Mouse (Mus musculus): ENCODE measurements around the gene Lin28a.

Lin28a gene

GRCm38 (mm10) chr4:134018779-134019145, at the start of gene Lin28a:
Gene Lin28a (minus strand): TSS chr4:134018841.
- DNase-seq, result no peak

- no peak for DNase-seq
Observed at GRCm38 (mm10) chr4:134067833-134068544, 49.3 kb upstream of the Lin28a start.

- DNase-seq, result peak; percentile 47
Observed at GRCm38 (mm10) chr4:134067383-134067782, 48.7 kb upstream of the Lin28a start.

GRCm38 (mm10) chr4:134065431-134066004, 46.9 kb upstream of the Lin28a start:
- peak; percentile 29 for DNase-seq

GRCm38 (mm10) chr4:134062561-134062960, 43.9 kb upstream of the Lin28a start:
- no peak for DNase-seq

GRCm38 (mm10) chr4:134061944-134062446, 43.4 kb upstream of the Lin28a start:
- DNase-seq, result no peak

GRCm38 (mm10) chr4:134061166-134061830, 42.7 kb upstream of the Lin28a start:
- no peak for DNase-seq

GRCm38 (mm10) chr4:134060135-134060865, 41.7 kb upstream of the Lin28a start, which contains the start of gene Crybg2:
Gene Crybg2 (plus strand): TSS chr4:134060815.
- DNase-seq, result no peak

DNA sequence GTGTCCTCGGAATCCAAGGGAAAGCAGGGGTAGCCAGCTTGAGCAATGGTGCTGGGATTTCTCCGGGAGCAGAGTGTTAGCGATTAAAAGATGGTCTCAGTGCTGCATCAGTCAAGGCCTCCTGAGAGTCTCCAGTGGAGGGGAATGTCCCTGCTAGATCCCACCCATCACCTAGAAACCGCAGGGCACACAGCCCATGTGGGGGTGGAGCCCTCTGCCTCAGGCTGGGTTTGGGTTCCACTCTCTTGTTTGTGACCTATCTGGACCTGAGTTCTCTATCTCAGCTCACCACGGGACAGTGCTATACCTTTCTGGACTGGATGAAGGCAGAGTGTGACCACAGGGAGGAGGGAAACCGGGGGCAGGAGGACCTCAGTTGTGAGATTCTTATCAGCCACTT, 40.3 kb upstream of the Lin28a start:
- no peak for DNase-seq

DNA sequence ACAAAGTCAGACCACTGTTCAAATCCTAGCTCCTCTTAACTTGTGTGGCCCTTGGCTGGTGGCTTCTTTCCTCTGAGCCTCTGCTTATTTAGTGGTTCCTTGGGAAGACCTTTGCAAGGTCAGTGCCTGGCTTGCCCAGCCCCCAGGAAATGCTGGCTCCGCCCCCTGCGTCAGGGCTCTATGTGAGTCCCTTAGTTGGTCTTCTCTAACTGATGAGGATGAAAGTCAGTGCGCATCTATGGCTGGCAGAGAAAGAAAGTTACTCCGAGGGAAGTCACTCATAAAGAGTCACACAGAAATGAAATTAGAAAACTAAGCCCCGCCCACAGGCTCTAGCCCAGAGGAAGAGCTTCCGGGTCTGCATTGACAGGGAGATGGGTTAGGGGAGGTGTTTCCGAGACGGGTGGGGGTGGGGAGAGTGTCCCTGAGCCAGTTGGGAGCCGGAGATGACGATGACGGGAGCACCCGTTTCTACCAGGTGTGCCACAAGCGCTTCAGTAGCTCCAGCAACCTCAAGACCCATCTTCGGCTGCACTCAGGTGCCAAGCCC, 39.6 kb upstream of the Lin28a start:
- no peak for DNase-seq

GRCm38 (mm10) chr4:134053538-134053937, 34.9 kb upstream of the Lin28a start, which contains the start of gene Zfp683:
Gene Zfp683 (plus strand): TSS chr4:134053838.
- no peak for DNase-seq

GRCm38 (mm10) chr4:134052560-134052959, 33.9 kb upstream of the Lin28a start:
- DNase-seq, result peak; percentile 64

- no peak for DNase-seq
Observed at GRCm38 (mm10) chr4:134051912-134052311, 33.3 kb upstream of the Lin28a start.

DNA sequence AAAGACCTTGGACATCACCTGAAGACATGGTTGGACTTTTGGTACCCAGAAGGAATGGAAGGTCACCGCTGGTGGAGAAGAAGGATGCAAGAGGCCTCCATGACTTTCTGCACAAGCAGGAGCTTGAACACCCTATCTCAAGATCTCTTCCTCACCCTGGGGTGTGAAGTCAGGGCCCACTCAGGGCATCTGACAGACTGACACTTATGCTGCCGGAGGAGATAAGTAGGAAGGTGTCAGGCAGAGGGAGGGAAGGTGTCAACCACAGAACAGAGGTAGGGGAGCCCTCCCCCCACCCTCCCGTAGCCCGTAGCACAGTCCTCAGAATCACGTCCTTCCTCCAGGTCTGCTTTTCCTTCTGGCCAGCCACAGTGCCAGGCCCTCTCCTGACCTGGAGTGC, 29.0 kb upstream of the Lin28a start:
- no peak for DNase-seq

- DNase-seq, result no peak
Observed at GRCm38 (mm10) chr4:134043041-134043440, 24.4 kb upstream of the Lin28a start.

GRCm38 (mm10) chr4:134041317-134042123, 22.9 kb upstream of the Lin28a start:
- peak; percentile 68 for DNase-seq

GRCm38 (mm10) chr4:134035953-134036352, 17.3 kb upstream of the Lin28a start:
- DNase-seq, result peak; percentile 87

- no peak for DNase-seq
Observed at GRCm38 (mm10) chr4:134025802-134026201, 7.2 kb upstream of the Lin28a start.

GRCm38 (mm10) chr4:134020621-134021020, 2.0 kb upstream of the Lin28a start:
- DNase-seq, result peak; percentile 88

- DNase-seq, result no peak
Observed at GRCm38 (mm10) chr4:134019641-134020351, 1.2 kb upstream of the Lin28a start.

- no peak for DNase-seq
Observed at GRCm38 (mm10) chr4:134019210-134019609, 569 bp upstream of the Lin28a start.

All from kidney, postnatal 10 days (tissue).